Mouse (Mus musculus): ENCODE results near the gene Heatr5a.

Heatr5a gene

DNA sequence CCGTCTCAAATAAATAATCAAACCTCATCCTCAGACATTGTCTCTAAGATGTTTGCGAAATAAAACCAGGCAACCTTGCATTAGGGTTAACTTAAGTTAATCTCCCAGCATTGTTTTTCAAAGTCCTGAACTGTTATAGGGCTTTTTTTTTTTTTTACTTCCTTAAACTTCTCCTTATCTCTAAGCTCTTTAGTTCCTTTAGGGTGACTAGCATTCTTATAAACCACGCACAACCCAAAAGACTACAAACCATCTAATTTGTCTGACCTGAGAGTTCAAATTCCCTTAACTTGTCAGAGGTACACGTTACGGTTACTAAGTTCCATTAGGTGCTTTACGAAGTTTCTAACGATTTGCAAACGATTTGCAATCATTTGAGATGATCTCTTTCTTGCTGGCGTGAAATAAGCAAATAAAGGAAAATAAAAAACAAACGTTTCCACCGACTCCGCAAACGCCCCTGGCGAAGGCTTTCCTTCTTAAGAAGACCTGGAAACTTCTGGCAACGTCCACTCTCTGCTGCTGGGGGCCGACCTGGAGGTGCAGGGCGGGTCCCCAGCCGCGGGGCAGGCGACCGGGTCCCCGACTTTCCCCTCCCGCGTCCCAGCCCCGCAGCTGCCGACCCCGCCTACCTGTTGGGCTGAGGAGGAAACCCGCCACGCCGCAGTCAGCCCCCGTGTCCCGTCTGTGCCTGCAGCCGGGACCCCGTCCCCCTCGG lies 610 bp downstream of the Heatr5a start:
- no peak for DNase-seq (ENCODE audit: low spot score)

DNA sequence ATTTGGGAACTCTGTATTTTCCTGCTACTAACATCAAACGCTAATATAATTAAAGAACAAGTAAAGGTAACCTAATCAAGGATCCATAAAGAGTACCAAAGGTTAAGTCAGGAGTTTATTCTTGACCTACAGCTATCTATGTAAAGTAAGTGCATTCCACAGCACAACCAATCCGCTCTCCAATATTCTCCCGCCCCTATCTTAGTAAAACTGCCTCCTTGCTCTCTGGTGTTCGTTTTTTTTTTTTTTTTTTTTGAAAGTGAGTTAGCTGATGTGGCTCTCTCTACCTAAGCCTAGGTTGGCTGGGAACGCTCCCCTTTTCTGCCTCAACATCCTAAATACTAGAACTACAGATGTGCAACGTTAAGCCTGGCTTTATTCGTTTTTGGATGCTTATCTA lies 1.2 kb downstream of the Heatr5a start:
- no peak for DNase-seq (ENCODE audit: low spot score)

- DNase-seq (ENCODE audit: low spot score): no peak
These were observed 2.0 kb downstream of the Heatr5a start for GRCm38 (mm10) chr12:51969092-51969491.

DNA sequence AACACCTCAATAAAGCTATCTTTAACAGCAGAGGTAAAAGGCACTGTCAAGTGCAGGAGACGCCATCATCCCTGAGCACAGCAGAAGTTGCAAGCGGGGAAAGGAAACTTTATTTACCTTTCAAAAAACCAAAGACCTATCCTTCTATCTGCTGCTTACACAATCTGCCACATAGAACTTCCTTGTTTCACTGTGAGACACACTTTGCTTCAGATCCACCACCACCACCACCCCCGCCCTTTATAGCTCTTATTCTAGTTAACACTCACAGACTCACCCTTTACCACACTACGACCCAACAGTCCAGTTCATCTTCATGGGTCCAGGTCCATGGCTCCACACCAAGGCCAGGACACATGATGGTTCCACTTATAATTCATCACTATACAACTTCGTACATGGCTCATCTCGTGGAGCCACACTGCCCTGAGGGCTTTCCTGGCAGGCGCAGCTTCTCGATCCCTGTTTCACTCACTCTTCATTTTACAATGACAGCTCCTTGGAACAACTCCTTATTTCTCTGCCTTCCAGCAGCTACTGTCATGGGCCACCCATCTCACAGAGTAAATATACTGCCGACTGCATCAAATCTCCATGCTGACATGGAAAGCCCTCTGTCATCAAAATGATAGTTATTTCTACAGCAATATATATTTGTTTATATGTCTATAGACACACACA lies 3.1 kb downstream of the Heatr5a start:
- DNase-seq (ENCODE audit: low spot score): no peak

DNA sequence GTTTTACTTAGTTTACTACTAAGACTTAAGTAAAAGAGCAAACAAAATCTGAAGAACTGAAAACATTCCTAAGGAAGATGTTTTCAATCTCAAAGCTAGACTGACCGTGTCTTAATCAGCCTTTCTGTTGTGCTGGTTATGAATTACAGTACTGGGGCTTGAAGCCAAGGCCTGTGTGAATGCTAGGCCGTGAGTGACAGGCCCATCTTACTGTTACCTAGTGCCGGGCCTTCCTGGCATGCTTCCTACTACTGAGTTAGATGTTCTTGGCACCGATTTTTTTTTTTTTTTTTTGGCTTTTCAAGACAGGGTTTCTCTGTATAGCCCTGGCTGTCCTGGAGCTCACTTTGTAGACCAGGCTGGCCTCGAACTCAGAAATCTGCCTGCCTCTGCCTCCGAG lies 13.5 kb downstream of the Heatr5a start:
- DNase-seq (ENCODE audit: low spot score): no peak

DNA sequence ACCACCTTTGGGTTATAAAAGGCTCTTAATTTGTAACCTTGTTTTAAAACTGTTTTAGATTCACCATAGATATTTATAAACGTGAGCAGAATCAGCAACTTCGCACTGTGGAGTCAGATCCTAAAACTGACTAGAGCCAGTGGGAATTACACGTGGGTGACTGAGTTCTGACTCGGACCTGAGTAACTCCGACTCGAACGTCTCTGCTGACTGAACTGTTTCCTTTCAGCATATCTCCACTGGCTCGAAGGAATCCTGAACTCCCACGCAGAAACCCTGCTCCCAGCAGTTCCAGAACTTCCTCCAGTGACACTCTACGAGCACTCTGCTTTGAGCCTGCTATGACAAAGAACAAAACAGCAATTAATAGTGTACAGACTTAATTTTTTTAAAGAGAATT lies 18.8 kb downstream of the Heatr5a start:
- no peak for DNase-seq (ENCODE audit: low spot score)

- no peak for DNase-seq (ENCODE audit: low spot score)
These were observed 23.6 kb downstream of the Heatr5a start for GRCm38 (mm10) chr12:51947498-51947945.

DNA sequence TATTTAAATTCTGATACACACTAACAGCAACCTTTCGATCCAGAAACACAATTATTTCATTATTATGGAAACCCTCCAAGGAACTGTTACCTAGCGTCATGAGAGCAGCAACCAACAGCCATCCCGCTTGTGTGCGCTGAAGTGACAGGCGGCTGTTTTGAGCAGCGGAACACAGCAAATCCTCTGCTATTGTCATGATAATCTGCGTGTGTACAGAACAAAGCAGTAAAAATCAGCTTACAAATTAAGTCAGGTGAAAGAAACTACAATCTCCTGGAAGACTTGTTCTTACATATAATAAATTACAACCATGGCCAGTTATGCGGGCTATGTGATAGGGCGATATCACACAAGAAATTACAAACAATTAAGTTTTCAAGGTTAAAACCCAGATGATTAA lies 25.8 kb downstream of the Heatr5a start:
- DNase-seq (ENCODE audit: low spot score): no peak

- DNase-seq (ENCODE audit: low spot score): no peak
These were observed 31.3 kb downstream of the Heatr5a start for GRCm38 (mm10) chr12:51939848-51940247.

DNA sequence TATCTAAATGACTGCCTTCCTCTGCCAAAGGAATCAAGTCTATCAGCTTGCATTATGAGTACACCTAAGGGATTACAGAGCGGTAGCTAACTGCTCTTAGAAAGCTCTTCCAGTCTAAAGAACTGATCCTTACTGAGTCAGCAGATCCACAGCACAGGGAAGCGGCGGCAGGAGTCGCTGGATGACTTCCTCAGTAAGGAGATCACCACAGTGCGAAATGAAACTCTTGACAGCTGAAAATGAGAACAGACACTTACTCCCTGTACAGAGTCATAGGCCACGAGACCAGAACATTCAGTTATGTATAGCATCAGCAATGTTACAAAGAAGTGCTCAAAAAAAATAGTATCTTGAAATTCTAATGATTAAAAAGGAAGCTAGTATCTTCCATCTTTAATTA lies 33.2 kb downstream of the Heatr5a start:
- DNase-seq (ENCODE audit: low spot score): no peak

DNA sequence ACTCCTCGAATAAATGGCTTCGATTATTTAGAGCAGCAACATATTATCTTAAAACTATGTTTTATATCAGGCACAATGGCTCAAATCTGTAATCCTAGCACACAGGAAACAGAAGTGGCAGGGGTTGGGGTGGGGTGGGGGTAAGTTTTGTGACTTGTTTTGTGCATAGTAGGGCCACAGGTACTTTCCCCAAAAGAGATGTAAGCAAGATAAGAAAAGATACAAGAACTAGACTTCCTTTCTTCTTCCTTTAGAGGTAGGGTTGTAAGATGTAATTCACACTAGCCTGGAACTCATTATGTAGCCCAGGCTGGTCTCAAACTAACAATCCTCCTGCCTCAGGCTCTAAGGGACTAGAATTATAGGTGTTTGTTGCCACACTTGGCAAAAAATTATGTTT lies 41.5 kb downstream of the Heatr5a start:
- no peak for DNase-seq (ENCODE audit: low spot score)

GRCm38 (mm10) chr12:51917191-51917590 lies 53.9 kb downstream of the Heatr5a start:
- no peak for DNase-seq (ENCODE audit: low spot score)

GRCm38 (mm10) chr12:51914903-51915670 lies 56.0 kb downstream of the Heatr5a start:
- no peak for DNase-seq (ENCODE audit: low spot score)

GRCm38 (mm10) chr12:51909202-51909601 lies 61.9 kb downstream of the Heatr5a start:
- no peak for DNase-seq (ENCODE audit: low spot score)

GRCm38 (mm10) chr12:51907543-51907942 lies 63.6 kb downstream of the Heatr5a start:
- no peak for DNase-seq (ENCODE audit: low spot score)

DNA sequence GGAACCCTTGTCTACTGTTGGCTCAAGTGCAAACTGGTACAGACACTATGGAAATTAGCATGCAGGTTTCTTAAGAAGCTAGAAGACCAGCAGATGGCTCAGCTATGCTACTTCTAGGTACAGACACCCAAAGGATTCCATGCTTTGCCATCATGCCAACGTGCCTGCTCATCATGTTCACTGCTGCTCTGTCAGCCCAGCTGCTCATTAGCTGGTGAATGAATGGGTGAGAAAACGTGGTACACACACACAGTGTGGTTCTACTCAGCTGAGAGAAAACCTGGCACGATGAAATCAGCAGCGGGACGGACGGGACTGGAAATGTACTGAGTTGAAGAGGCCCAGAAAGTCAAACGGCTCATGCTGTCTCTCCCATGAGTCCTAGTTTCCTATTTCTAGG lies 70.6 kb downstream of the Heatr5a start:
- DNase-seq (ENCODE audit: low spot score): no peak

- no peak for DNase-seq (ENCODE audit: low spot score)
These were observed 74.2 kb downstream of the Heatr5a start for GRCm38 (mm10) chr12:51896901-51897300.

DNA sequence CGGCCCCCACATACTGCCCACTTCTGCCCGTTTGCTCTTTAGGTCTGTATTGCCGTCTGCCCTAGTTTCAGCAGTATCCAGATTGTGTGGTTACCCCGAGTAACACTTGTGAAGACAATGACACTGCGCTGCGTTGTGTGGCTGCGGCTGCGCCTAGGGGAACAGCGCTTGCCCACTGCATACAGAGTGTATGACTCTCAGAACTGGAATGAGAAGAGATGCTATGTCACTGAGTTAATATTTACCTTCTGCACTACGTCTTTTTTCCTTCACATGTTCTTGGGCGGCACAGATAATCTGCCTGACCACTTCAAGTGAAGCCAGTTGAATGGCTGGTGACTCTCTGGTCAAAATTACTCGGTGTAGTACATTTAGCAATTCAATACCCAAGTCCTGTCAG lies 82.5 kb downstream of the Heatr5a start:
- no peak for DNase-seq (ENCODE audit: low spot score)

- DNase-seq (ENCODE audit: low spot score): peak; percentile 32
These were observed 83.5 kb downstream of the Heatr5a start for GRCm38 (mm10) chr12:51887301-51888290.

DNA sequence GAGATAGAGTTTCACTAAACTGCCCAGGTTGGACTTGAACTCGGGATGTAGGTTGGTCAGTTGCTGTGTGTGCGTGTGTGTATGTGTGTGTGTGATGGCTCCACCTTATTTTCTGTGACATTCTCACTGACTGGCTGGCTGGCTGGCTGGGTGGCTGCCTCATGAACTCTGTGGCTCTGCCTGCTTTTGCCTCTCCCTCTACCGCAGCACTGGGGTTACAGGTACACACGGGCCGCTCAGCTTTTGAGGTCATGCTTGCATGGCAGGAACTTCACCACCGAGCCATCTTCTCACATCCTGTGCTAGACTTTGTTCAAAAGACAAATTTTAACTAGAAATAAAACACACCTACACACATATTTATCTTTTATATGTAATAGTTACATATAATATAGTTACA lies 84.8 kb downstream of the Heatr5a start:
- no peak for DNase-seq (ENCODE audit: low spot score)

DNA sequence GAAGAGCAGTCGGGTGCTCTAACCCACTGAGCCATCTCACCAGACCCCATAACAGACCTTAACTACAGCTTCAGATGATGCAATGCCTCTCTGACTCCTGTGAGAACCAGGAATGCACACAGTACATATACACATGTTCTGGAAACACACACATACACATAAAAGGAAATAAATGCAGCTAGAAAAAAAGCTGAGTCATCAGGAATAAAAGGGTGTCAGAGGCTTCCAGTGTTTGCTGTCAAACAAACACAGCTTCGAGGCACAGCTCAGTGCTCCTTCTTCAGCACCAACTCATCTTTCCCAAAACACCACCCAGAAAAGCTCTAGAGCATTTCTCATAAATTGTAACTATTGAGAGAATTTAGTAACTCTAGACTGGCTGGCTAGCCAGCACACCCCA lies 86.3 kb downstream of the Heatr5a start:
- DNase-seq (ENCODE audit: low spot score): no peak

GRCm38 (mm10) chr12:51883297-51883805 lies 87.8 kb downstream of the Heatr5a start:
- peak; percentile 14 for DNase-seq (ENCODE audit: low spot score)

Data from spleen, adult 12 weeks (tissue).